Mouse (Mus musculus): Measurements from ENCODE around the gene Dysf. TPM values are rescaled to one million over a fixed set of nuclear protein-coding genes. Genes with fewer than 3 reads are reported as not detected.

The Dysf gene
- polyA plus RNA-seq, 1 experiment from 2014 or later, result 2.1 TPM

GRCm38 (mm10) chr6:84093473-84093872, 85.1 kb downstream of the Dysf start:
- Histone ChIP-seq H3K27ac (ENCODE audit: low read depth, low read length) (no peak overlapping the region), H3K9ac (ENCODE audit: low read depth, low read length) (no peak overlapping the region), H3K36me3 (ENCODE audit: control insufficient read depth, insufficient read depth, low read length) (no peaks in the 10 kb centered on the region), H3K27me3 (replicated peaks; ENCODE audit: control insufficient read depth, insufficient read depth, low read length) (no peaks in the 10 kb centered on the region; the same call in 1 of the 2 replicates), H3K4me2 (ENCODE audit: low read length) (no peak overlapping the region), H3K4me1 (ENCODE audit: control insufficient read depth, insufficient read depth, low read depth, low read length) (no peaks in the 10 kb centered on the region), H3K9me3 (ENCODE audit: control insufficient read depth, low read length) (no peaks in the 10 kb centered on the region; the same call in 1 of the 2 replicates), H3K4me3 (ENCODE audit: low read length) (no peak overlapping the region)
- 20% methylated on average over 4 of the region's 4 CpGs for WGBS
- peak; percentile 73 for ATAC-seq

GRCm38 (mm10) chr6:84094536-84094935, 86.1 kb downstream of the Dysf start:
- Histone ChIP-seq H3K4me1 (ENCODE audit: control insufficient read depth, insufficient read depth, low read depth, low read length) (no peaks in the 10 kb centered on the region), H3K9me3 (ENCODE audit: control insufficient read depth, low read length) (no peaks in the 10 kb centered on the region; the same call in 1 of the 2 replicates), H3K27me3 (replicated peaks; ENCODE audit: control insufficient read depth, insufficient read depth, low read length) (no peaks in the 10 kb centered on the region; the same call in 1 of the 2 replicates), H3K4me3 (ENCODE audit: low read length) (no peak overlapping the region), H3K4me2 (ENCODE audit: low read length) (no peak overlapping the region), H3K36me3 (ENCODE audit: control insufficient read depth, insufficient read depth, low read length) (no peaks in the 10 kb centered on the region), H3K9ac (ENCODE audit: low read depth, low read length) (no peak overlapping the region), H3K27ac (ENCODE audit: low read depth, low read length) (no peak overlapping the region)
- WGBS, result 87% methylated on average over 9 of the region's 9 CpGs
- no peak for ATAC-seq

DNA sequence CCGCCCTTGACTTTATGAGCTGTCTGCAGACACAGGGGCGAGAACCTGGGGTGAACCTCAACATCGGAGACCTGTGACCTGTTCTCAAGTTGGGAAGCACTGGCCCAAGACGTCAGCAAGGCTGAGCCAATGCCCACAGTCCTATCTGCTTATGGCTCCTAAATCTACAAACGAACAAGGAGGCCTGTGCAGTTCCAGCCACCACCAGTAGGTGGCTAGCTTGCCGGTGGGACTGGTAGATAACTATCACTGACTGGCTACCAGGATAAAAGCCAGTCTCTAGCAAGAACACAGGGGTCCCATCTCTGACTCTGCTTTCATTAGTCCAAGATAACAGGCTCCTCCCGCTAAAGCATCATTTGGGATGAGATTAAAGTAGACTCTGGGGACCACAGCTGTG, 86.6 kb downstream of the Dysf start:
- H3K4me3 ChIP-seq (ENCODE audit: low read length), result no peak overlapping the region
- 26% methylated on average over 7 of the region's 7 CpGs for WGBS
- no peak overlapping the region for H3K9ac ChIP-seq (ENCODE audit: low read depth, low read length)
- no peaks in the 10 kb centered on the region for H3K9me3 ChIP-seq (ENCODE audit: control insufficient read depth, low read length)
- ATAC-seq, result no peak; the same call in 1 of the 2 replicates
- H3K4me1 ChIP-seq (ENCODE audit: control insufficient read depth, insufficient read depth, low read depth, low read length), result no peaks in the 10 kb centered on the region
- H3K4me2 ChIP-seq (ENCODE audit: low read length), result no peak overlapping the region
- H3K27ac ChIP-seq (ENCODE audit: low read depth, low read length), result no peak overlapping the region
- no peaks in the 10 kb centered on the region; the same call in 1 of the 2 replicates for H3K27me3 ChIP-seq (replicated peaks; ENCODE audit: control insufficient read depth, insufficient read depth, low read length)
- no peaks in the 10 kb centered on the region for H3K36me3 ChIP-seq (ENCODE audit: control insufficient read depth, insufficient read depth, low read length)

- Histone ChIP-seq H3K9me3 (ENCODE audit: control insufficient read depth, low read length) (no peaks in the 10 kb centered on the region), H3K4me2 (ENCODE audit: low read length) (no peak overlapping the region), H3K36me3 (ENCODE audit: control insufficient read depth, insufficient read depth, low read length) (no peaks in the 10 kb centered on the region), H3K27me3 (replicated peaks; ENCODE audit: control insufficient read depth, insufficient read depth, low read length) (peaks cover 1% of the 10 kb centered on the region; the same call in 1 of the 2 replicates), H3K4me1 (ENCODE audit: control insufficient read depth, insufficient read depth, low read depth, low read length) (no peaks in the 10 kb centered on the region), H3K27ac (ENCODE audit: low read depth, low read length) (no peak overlapping the region), H3K4me3 (ENCODE audit: low read length) (no peak overlapping the region), H3K9ac (ENCODE audit: low read depth, low read length) (no peak overlapping the region)
- ATAC-seq, result peak; percentile 72
- WGBS, result 12% methylated on average over 7 of the region's 7 CpGs
Observed at GRCm38 (mm10) chr6:84095882-84096281, 87.5 kb downstream of the Dysf start.

DNA sequence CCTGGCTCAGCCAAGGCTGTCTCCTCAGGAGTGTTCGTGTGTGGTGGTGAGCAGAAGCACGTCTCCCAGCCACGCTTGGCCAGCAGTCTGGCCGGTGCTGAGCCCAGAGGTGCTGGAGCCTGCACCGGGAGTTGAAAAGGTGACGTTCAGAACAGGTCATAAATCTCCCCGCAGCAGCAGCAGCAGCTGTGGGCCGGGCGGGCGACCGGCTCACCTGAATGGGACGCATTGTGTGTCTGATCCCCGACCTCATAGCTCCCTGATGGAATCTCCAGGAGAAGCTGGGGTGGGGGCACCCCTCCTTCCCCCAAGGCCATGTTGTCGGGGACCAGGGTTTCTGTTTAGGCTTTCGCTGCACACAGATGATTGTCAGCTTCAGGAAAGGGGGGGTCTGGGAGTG, 93.6 kb downstream of the Dysf start:
- Histone ChIP-seq H3K27me3 (replicated peaks; ENCODE audit: control insufficient read depth, insufficient read depth, low read length) (0 out of 2 replicates have a peak, but pooled peaks cover 2% of the 10 kb centered on the region), H3K4me1 (ENCODE audit: control insufficient read depth, insufficient read depth, low read depth, low read length) (peaks cover 18% of the 10 kb centered on the region), H3K4me2 (ENCODE audit: low read length) (no peak overlapping the region), H3K27ac (ENCODE audit: low read depth, low read length) (no peak overlapping the region), H3K4me3 (ENCODE audit: low read length) (no peak overlapping the region), H3K36me3 (ENCODE audit: control insufficient read depth, insufficient read depth, low read length) (no peaks in the 10 kb centered on the region), H3K9ac (ENCODE audit: low read depth, low read length) (no peak overlapping the region), H3K9me3 (ENCODE audit: control insufficient read depth, low read length) (no peaks in the 10 kb centered on the region)
- WGBS, result 53% methylated on average over 15 of the region's 15 CpGs
- no peak for ATAC-seq

DNA sequence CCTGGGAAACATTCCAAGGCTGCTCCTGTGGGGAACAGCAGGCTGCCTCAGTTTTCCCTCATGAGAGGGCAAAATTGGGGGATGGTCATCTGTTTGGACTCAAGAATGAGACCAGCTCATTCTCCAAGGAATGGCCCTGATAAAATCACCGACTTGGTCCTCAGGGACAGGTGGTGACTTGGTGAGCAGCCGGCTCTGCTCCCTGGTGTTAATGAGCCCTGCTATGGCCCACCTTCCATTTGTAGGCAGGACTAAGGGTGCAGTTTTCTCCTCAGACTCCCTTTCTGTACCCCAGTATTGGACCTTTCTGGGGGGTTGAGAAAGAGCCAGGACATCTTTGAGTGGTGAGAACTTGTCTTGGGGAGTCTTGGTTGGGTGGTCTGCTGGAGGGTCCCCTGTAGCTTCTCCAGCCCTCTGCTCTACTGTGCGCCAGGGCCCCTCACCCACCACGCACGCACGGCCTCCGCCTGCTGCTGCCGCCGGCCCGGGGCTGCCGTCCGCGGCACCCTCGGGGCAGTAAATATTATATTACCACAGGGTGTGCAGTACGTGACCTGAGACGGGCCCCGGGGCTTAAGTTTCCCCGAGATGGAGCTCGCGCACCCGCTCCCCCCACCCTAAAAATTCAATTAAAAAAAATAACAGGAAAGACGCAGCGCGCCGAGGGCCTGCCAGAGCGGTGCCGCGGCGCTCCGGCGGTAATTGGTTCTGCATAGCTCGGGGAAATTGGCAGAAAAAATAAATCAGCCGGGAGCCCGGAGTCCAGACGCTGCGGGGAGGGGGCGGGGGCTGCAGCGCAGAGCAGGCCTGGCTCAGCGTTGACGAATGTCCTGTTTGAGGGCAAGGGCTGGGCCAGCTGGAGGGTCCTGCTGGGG, 97.0 kb downstream of the Dysf start:
- peak; percentile 81 for ATAC-seq
- peak overlapping the region; percentile 34; the same call in 1 of the 2 replicates for H3K27ac ChIP-seq (ENCODE audit: low read depth, low read length)
- peak overlapping the region; percentile 62 for H3K9ac ChIP-seq (ENCODE audit: low read depth, low read length)
- WGBS, result 2% methylated on average over 40 of the region's 40 CpGs
- no peaks in the 10 kb centered on the region for H3K36me3 ChIP-seq (ENCODE audit: control insufficient read depth, insufficient read depth, low read length)
- H3K4me3 ChIP-seq (ENCODE audit: low read length), result peak overlapping the region; percentile 46
- no peaks in the 10 kb centered on the region for H3K9me3 ChIP-seq (ENCODE audit: control insufficient read depth, low read length)
- H3K4me1 ChIP-seq (ENCODE audit: control insufficient read depth, insufficient read depth, low read depth, low read length), result peaks cover 18% of the 10 kb centered on the region
- H3K4me2 ChIP-seq (ENCODE audit: low read length), result peak overlapping the region; percentile 84
- H3K27me3 ChIP-seq (replicated peaks; ENCODE audit: control insufficient read depth, insufficient read depth, low read length), result 0 out of 2 replicates have a peak, but pooled peaks cover 2% of the 10 kb centered on the region

DNA sequence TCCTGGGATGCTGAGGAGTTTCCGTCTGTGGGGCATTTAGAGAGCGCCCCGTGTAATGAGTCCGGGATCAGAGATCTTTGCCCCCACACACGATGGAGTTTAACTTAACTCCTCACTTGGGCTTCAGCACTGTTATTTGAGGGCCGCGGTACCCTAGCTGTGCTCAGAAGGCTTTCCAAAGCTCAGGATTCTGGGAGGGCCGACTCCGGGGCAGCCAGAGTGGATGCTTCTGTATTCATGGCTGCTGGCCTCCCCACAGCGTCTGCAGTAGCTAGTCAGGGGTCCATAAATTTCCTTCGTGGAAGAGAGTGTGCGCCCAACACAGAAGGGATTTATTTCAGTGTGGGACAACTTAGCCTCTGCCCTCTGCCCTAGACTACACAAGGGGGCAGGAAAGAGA, 97.7 kb downstream of the Dysf start:
- no peaks in the 10 kb centered on the region for H3K9me3 ChIP-seq (ENCODE audit: control insufficient read depth, low read length)
- ATAC-seq, result no peak; the same call in 1 of the 2 replicates
- H3K27ac ChIP-seq (ENCODE audit: low read depth, low read length), result peak overlapping the region; percentile 16; the same call in 1 of the 2 replicates

GRCm38 (mm10) chr6:84110377-84110776, 102.0 kb downstream of the Dysf start:
- WGBS, result 74% methylated on average over 6 of the region's 6 CpGs
- no peaks in the 10 kb centered on the region for H3K9me3 ChIP-seq (ENCODE audit: control insufficient read depth, low read length)
- ATAC-seq, result no peak
- H3K36me3 ChIP-seq (ENCODE audit: control insufficient read depth, insufficient read depth, low read length), result no peaks in the 10 kb centered on the region
- no peak overlapping the region for H3K4me3 ChIP-seq (ENCODE audit: low read length)
- H3K4me1 ChIP-seq (ENCODE audit: control insufficient read depth, insufficient read depth, low read depth, low read length), result peaks cover 10% of the 10 kb centered on the region
- no peak overlapping the region for H3K9ac ChIP-seq (ENCODE audit: low read depth, low read length)
- no peaks in the 10 kb centered on the region for H3K27me3 ChIP-seq (replicated peaks; ENCODE audit: control insufficient read depth, insufficient read depth, low read length)
- no peak overlapping the region for H3K4me2 ChIP-seq (ENCODE audit: low read length)
- H3K27ac ChIP-seq (ENCODE audit: low read depth, low read length), result no peak overlapping the region

More for the DNA sequence above, 97.7 kb downstream of the Dysf start:
- Histone ChIP-seq H3K4me3 (ENCODE audit: low read length) (peak overlapping the region; percentile 46), H3K27me3 (replicated peaks; ENCODE audit: control insufficient read depth, insufficient read depth, low read length) (no peaks in the 10 kb centered on the region), H3K4me1 (ENCODE audit: control insufficient read depth, insufficient read depth, low read depth, low read length) (peaks cover 18% of the 10 kb centered on the region), H3K4me2 (ENCODE audit: low read length) (peak overlapping the region; percentile 84), H3K36me3 (ENCODE audit: control insufficient read depth, insufficient read depth, low read length) (no peaks in the 10 kb centered on the region), H3K9ac (ENCODE audit: low read depth, low read length) (peak overlapping the region; percentile 62; the same call in 1 of the 2 replicates)
- 10% methylated on average over 12 of the region's 12 CpGs for WGBS

- Histone ChIP-seq H3K4me2 (ENCODE audit: low read length) (no peak overlapping the region), H3K4me1 (ENCODE audit: control insufficient read depth, insufficient read depth, low read depth, low read length) (peaks cover 3% of the 10 kb centered on the region), H3K4me3 (ENCODE audit: low read length) (no peak overlapping the region), H3K36me3 (ENCODE audit: control insufficient read depth, insufficient read depth, low read length) (no peaks in the 10 kb centered on the region), H3K27ac (ENCODE audit: low read depth, low read length) (no peak overlapping the region), H3K9me3 (ENCODE audit: control insufficient read depth, low read length) (no peaks in the 10 kb centered on the region), H3K9ac (ENCODE audit: low read depth, low read length) (no peak overlapping the region), H3K27me3 (replicated peaks; ENCODE audit: control insufficient read depth, insufficient read depth, low read length) (no peaks in the 10 kb centered on the region)
- ATAC-seq, result no peak
- WGBS, result 85% methylated on average over 11 of the region's 11 CpGs
Observed at GRCm38 (mm10) chr6:84111106-84111505, 102.7 kb downstream of the Dysf start.
